Mouse (Mus musculus) mesoderm, embryonic 11.5 days (tissue): ENCODE measurements around the gene Phgr1.

Source experiments
- DNase-seq: peaks from one replicate; pipeline ENCODE4 v3.0.0-alpha.2; 2012; ENCODE audit warnings: low read depth, low spot score

Phgr1 gene

GRCm38 (mm10) chr2:118772158-118772874 is at the start of gene Phgr1:
Gene Phgr1, plus strand, starts transcription at chr2:118772769.
- no peak for DNase-seq

DNA sequence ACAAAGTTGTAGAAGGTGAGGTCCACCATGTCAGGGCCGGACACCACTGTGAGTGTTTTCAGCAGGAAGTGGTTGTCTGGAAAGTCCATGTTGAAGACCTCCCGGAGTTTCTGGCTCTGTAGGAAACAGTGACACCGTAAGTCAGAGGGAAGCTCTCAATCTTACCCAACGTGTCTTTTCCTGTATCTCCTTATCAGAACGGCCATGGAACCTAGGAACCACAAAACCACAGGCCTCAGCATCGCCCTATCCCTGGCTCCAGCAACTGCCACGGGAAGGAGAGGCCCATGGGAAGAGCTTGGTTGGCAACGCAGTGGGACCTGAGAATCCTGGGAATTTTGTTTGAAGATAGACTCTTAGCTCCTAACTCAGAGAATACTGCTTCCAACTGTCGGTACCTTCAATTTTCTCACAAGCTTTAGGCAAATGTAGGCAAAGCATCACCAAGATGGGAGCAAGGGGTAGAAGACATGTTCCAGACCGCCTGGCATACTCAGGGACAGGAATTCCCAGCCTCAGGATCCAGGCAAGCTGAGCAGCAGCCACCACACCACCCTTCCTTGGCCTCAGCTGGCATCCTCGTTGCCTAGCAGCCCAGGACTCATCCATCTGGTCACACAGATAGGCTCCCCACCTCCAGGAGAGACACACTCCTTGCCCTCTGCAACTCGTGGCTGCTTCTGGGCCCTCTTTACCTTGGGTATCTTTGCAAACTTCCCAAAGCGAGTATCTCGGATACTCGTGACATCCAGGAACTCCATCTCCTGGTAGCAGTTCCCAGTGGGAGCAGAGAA is 48.7 kb upstream of the Phgr1 start:
- DNase-seq, result no peak

GRCm38 (mm10) chr2:118725511-118725910 is 47.1 kb upstream of the Phgr1 start:
- DNase-seq, result no peak

DNA sequence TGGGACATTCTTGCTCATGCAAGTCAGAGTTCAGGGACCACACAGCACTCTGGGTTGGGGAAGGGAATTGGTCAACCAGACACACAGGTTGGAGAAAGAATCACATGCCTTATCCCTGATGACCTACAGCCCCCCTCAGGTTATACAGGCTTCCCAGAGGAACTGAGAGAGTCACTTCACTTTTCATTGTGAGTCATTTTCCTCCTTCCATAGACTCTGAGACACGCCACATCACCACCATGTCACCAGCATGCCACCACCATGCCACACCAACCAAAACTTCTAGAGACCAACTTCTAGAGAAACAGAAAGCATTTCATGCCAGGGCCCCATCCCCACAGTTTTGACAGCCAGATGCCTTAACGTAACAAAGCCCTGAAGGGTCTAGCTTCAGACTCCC is 45.7 kb upstream of the Phgr1 start:
- no peak for DNase-seq

GRCm38 (mm10) chr2:118727911-118728310 is 44.7 kb upstream of the Phgr1 start:
- no peak for DNase-seq

DNA sequence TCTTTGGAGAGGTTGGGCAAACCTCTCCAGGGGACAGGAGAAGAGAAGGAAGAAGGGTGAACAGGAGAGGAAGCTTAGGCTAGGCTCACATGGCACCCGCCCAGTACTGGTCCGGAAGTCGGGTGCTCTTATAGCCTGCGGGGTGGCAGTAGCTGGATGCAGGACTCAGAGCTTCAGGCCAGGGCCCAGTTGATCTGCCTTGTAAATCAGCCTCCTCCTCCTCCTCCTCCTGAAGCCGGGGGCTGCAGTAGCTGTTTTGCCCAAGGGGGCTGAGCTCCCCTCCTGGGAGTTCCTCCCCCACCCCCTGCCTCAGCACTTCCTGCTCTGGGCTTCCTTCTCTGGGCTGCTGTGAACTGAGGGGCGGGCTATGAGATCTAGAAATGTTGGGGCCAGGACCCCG is 44.2 kb upstream of the Phgr1 start, which contains the start of gene Plcb2:
Gene Plcb2 (minus strand): TSS at position 102 of the 400 bp plus-strand sequence.
- no peak for DNase-seq

- DNase-seq, result no peak
Measured at GRCm38 (mm10) chr2:118729194-118729593, 43.4 kb upstream of the Phgr1 start.

GRCm38 (mm10) chr2:118729816-118730621 is 42.5 kb upstream of the Phgr1 start:
- no peak for DNase-seq

- no peak for DNase-seq
Measured at GRCm38 (mm10) chr2:118730622-118730915, 42.0 kb upstream of the Phgr1 start.

DNA sequence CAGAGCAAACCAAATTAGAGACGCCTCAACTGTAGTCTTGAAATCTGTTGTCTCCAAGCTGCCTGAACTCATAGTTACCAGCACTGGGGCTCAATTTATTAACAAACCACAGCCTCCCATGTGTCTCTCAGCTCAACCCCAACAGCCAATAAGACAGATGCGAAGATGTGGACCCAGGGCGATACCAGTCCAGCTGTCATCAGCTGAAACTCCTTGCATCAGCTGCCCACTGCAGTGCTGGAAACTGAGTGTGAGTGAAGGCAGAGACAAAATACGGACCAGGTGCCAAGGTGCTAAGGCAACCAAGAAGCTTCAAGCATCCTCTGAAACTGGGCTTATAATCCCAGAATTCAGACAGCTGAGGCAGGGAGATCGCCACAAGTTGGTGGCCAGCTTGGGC is 40.6 kb upstream of the Phgr1 start:
- no peak for DNase-seq

DNA sequence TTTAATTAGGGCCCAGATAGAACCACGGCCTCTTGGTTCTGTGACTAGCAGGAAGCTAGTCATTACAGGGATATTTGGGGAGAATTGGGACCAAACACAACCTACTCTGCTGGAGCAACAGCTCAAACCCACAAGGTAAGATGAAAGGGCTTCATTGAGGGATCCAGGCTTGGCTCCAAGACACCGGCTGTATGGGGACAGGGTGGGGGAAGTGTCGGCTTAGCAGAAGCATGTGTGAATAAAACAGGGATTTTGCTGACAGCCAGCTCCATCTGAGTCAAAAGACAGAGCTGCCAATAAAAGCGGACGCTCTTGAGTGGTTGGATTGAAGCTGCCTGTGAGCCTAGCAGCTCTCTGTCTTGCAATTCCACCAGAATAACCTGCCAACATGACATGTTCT is 39.2 kb upstream of the Phgr1 start:
- DNase-seq, result no peak

DNA sequence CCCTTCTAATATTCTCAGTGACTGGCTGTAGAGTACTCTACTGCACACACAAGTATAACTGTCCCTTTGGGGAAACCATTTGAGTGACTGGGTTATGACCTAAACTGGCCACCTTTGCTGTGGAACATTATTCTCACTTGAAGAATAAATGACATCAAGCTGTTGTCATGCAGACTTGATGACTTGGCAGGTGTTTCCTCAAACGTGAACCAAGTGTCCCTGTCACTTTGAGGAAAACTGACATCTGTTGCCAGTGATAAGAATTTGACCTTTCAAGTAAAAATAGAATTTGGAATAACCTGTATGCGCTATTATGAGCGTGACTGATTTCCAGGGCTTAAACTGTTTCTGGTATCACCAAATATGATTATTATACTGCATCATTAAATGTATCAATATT is 32.2 kb upstream of the Phgr1 start:
- no peak for DNase-seq

DNA sequence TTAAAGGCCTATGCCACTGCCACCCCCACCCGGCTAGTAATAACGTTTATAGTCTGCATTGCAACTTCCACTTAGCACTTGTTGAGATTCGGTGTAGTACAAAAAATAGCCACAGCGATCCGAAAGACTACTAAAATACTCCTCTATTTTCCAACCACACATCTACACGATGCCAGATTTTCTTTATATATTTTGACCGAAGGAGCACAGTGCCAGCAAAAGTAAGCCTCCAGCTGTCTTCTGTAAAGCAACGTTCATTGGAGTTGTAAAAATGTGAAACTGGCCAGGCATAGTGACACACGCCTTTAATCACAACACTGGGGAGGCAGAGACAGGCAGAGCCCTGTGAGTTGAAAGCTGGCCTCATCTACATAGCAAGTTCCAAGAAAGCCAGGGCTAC is 31.4 kb upstream of the Phgr1 start:
- DNase-seq, result no peak

DNA sequence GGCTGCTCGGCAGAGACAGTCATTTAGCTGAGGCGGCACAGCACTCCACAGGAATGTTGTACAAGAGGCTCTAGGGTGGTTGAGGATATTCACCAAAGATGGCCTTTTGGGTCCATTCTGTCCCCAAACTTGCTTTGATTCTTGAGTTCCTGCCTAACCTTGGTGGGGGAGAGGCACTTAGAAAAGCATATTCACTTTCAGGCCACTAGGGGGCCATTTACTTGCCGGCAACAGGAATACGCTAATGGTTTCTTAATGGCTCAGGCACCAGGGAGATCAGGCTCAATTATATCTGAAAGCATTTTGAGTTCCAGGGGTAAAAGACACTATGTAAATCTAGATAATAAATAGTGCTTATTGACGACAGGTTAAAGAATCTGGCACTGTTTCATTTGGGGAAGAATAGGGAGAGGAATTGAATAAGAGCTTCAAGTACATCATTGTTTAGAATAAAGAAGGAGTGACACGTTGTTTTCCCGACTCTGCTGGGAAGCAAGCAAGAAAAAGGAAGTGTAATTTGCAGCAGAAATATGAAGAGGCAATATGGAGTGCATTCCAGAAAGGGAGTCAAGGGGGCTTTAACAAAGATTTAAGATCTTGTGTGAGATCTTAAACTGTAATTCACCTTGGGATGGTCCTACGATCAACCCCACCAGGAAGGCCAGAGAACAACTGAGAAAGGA is 29.2 kb upstream of the Phgr1 start:
- peak; percentile 67 for DNase-seq

GRCm38 (mm10) chr2:118744621-118745020 is 27.9 kb upstream of the Phgr1 start:
- DNase-seq, result no peak

- DNase-seq, result peak; percentile 91
Measured at GRCm38 (mm10) chr2:118745232-118745884, 27.2 kb upstream of the Phgr1 start, which contains the start of gene Inafm2. Gene Inafm2, plus strand, starts transcription at chr2:118745758.

DNA sequence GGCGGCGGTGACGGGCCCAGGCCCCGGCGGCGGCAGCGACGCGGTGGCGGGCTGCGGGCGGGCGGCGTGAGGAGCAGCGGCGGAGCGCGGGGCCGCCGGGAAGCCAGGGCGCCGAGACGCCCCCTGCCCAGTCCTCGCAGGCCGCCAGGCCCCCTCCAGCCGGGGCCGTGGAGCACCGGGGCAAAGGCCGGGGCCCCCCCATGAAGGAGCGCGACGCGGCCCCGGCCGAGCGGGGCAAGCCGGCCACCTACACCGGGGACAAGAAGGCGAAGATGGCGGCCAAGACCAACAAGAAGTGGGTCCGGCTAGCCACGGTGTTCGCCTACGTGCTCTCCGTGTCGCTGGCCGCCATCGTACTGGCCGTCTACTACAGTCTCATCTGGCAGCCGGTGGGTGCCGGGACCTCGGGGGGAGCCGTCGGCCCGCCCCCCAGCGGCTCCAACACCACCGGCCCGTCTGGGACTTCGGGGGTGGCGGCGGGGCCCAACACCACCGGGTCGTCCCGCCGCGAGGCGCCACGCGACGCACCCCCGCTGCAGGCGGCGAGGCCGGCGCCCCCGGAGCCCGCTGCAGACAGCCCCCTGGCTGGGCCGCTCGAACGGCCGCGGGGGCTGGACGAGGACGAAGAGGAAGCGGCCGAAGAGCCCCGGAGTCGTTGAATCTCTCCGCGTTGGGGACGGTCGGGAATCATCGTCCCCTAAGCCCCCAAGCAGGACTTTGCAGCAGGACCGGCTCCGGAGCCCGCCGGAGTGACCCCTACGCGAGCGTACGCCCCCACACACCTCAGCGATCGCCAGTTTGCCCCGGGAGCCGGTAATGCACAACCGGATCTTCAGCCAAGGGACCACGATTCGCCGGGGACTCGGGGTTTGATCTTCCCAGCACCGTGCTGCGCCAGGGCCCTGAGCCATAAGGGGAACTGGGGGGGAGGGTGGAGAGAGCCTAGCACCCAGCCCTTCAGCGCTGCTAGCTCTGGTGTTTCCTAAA is 26.4 kb upstream of the Phgr1 start:
- no peak for DNase-seq

GRCm38 (mm10) chr2:118747301-118747960 is 25.1 kb upstream of the Phgr1 start:
- DNase-seq, result no peak

- DNase-seq, result no peak
Measured at GRCm38 (mm10) chr2:118749341-118749884, 23.2 kb upstream of the Phgr1 start.
